Mouse (Mus musculus): ENCODE results near the gene Ovol3.
"Not testable (repeated sequence)": the region's sequence is repeated elsewhere in the genome, so short reads cannot be mapped to it uniquely, and the experiment has no call there.

Gene Ovol3

DNA sequence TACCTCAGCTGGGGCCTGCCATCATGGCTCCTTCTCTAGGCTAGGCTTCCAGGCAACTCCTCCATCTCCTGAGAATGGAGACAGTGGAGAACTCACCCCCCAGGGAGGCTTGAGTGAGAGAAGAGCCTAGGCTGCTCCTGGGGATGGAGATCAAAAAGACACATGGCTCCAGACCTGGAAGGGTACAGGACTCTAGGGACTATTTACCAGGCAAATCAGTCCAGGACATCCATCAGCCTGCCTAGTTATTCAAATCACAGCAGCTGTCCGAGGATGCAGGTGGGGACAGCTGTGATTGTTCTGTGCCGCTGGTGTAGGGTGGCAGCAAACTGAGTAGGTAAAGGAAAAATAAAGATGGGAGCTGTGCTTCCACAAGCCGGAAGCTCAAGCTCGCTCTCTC is at the start of gene Ovol3:
TSS of gene Ovol3 (minus strand) at position 101 of the 400 bp plus-strand sequence.
- in situ Hi-C loops (cut with MboI; ENCODE audit: low pct_unique_long_range_greater_than_20kb in 1 of 2, low sequenced_read_pairs in 2 of 2, unreplicated experiment in 1 of 2), result no loop called here

DNA sequence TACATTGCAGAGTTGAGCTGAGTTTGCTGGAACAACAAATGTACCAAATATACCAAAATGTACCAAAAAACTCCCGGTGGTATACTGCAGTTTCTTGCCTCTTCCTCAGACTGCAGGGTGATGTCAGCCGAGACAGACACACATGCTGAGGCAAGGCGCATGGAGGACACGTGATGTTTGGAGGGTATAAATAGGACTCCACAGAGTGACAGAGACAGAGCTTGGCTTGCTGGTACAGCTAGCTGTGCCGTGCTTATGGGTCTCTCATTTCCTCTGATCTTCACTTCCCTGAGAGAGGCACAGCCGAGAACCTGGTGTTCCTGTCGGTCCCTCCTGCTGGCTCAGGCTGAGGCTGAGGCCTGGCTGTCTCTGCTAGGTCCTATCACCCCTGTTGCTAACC is 47.2 kb upstream of the Ovol3 start:
- in situ Hi-C loops (cut with MboI; ENCODE audit: low pct_unique_long_range_greater_than_20kb in 1 of 2, low sequenced_read_pairs in 2 of 2, unreplicated experiment in 1 of 2), result no loop called here

DNA sequence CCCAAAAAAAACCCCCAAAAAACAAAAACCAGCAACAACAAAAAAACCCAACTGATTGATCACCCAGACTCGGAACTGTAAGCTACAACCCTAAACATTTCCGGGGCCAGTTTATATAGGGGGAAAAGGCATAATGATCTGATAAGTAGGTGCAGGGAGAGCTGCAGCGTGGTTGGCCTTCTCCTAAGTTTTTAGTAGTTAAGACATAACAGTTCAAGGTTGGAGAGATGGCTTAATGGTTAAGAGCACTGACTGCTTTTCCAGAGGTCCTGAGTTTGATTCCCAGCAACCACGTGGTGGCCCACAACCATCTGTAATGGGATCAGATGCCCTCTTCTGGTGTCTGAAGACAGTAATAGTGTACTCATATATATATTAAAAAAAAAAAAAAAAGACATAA is 46.0 kb upstream of the Ovol3 start:
- in situ Hi-C loops (cut with MboI; ENCODE audit: low pct_unique_long_range_greater_than_20kb in 1 of 2, low sequenced_read_pairs in 2 of 2, unreplicated experiment in 1 of 2), result no loop called here

DNA sequence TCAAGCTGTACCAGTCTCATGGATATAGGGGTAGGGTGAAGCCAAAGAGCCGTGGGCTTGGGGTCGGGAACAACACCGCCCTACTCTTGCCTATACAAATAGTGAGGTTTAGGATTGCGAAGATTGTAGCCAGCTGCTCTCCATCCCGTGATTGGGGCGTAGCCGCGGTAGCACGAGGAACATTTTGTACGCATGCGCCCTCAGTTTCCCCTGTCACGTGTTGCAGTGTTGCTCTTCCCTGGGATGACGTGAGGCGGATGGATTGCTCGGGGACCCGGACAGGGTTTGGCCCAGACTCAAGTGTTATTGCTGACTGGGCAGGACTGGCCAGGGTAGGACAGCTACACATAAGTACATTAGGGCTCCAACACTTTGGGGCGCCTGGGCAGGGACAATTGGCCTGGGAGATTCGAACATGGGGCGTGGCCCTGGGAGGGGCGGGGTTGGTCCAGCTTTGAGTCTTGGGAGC is 45.2 kb upstream of the Ovol3 start:
- in situ Hi-C loops (cut with MboI; ENCODE audit: low pct_unique_long_range_greater_than_20kb in 1 of 2, low sequenced_read_pairs in 2 of 2, unreplicated experiment in 1 of 2), result no loop called here

DNA sequence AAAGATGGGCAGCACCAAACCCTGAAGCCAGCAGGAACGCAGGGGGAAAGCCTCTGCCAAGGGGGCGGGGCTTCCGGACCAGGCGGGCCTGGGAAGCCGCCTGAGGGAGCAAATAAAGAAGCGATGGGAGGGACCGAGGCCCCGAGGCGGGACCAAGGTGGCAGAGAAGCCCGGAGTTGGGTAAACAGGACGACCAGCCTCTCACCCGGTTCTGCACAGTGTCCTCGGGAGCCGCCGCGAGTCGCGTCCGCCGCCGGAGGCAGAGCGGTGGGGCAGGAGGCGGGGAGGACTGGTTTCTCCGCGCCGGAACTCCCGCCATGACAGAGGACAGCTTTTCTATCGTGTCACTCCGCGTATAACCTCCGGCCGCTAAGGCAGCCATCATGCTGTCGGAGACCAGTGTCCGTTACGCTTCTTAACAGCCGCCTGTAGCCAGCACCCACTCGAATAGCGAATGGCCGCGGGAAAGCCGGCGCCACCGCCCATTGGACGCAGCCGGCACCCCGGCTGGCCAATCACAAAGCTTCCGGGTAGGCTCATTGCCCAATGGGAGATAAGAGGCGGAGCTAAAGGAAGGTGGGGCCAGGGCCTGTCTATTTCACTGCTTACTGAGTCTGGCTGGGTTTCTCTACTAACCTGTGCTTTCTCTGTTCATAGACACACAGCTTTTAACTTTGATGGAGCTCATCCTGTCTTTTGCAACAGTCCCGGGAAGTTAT is 44.6 kb upstream of the Ovol3 start, which contains the start of the genes Thap8 and Wdr62:
TSS of gene Thap8 (plus strand) at position 144 of the 719 bp plus-strand sequence.
TSS of gene Wdr62 (minus strand) at position 469 of the 719 bp plus-strand sequence.
- in situ Hi-C loops (cut with MboI; ENCODE audit: low pct_unique_long_range_greater_than_20kb in 1 of 2, low sequenced_read_pairs in 2 of 2, unreplicated experiment in 1 of 2), result no loop called here

DNA sequence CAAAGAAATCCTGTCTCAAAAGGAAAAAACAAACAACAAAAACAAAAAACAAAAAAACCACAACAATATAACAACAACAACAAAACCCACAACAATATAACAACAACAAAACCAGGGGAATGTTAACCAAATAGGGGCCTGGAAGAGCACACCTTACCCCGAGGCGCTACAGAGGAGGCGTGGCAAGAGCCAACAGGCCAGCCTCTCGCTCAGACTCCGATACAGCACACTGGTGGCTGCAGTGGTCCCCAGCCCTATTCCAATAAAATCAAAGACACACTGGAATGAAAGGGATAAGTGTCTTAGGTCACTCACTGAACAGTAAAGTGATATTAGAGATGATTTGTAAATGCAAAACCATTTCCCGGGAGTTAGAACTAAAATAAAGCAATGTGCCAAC is 44.0 kb upstream of the Ovol3 start:
- in situ Hi-C loops (cut with MboI; ENCODE audit: low pct_unique_long_range_greater_than_20kb in 1 of 2, low sequenced_read_pairs in 2 of 2, unreplicated experiment in 1 of 2), result no loop called here

DNA sequence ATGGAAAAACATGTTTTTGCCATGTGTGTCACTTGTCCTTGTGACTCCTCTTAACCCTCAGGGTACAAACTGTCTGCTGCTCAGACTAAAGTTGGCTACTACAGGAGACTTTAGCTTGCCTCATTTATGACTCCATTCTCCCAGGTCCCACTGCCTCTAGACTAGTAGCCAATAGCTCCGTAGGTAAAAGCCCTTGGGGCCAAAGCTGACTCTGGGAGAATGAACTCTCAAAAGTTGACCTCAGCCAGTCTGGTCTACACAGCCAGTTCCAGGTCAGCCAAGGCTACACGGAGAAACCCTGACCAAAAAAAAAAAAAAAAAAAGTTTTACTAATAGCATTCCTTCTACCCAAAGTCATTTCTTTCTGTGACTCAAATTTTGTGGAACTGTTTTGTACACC is 43.4 kb upstream of the Ovol3 start:
- in situ Hi-C loops (cut with MboI; ENCODE audit: low pct_unique_long_range_greater_than_20kb in 1 of 2, low sequenced_read_pairs in 2 of 2, unreplicated experiment in 1 of 2), result no loop called here

DNA sequence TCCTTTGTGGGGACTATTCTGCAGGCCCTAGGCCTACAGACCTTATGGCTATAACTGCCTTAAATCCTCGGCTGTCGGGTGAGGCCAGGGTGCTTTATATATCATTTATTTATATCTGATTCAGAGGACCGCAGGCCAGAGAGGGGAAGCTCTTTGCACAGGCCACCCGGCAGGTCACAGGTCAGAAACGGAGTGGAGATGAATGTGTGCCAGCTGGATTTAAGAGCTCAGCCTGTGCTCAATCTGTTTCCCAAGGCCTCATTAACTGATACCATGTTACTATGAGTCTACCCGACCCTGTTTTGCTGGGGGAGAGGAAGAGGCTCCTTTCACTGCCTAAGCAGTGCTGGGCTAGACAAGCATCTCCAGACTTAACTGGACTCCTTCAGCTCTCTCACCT is 38.9 kb upstream of the Ovol3 start:
- in situ Hi-C loops (cut with MboI; ENCODE audit: low pct_unique_long_range_greater_than_20kb in 1 of 2, low sequenced_read_pairs in 2 of 2, unreplicated experiment in 1 of 2), result no loop called here

DNA sequence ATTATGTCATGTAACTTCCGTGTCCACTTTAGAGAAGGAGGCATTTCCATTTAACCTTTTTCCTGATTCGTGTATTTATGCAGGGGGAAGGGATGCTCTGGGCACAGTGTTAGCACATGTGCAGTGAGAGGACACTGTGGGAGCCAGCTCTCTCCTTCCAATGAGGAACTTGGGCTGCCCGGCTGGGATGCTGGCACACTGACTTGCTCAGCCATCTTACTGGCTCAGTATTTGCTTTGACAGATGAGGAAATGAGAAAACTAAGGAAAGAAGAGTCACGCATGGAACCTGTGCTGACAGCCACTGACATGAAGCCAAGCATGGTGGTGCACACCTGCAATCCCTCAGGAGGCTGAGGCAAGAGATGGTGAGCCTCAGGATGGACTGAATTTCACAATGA is 34.1 kb upstream of the Ovol3 start:
- in situ Hi-C loops (cut with MboI; ENCODE audit: low pct_unique_long_range_greater_than_20kb in 1 of 2, low sequenced_read_pairs in 2 of 2, unreplicated experiment in 1 of 2), result no loop called here

DNA sequence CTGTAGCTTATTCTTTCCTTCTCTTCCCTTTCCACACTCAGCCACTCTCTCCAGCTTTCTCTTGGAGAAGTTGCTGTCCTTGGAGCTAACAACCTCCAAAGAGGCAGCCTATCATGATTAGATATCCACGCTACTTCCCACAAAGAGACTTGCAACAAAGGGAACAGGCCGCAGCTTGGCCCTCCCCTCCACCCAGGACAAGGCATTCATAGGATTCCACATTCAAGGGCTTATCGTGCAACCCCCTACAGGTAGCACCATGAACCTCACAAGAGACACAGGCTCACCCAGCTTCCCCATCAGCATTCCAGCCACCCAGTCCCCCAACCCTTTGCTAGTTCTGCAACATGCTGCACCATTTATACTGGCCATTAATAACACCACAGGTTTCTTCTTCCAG is 31.3 kb upstream of the Ovol3 start:
- in situ Hi-C loops (cut with MboI; ENCODE audit: low pct_unique_long_range_greater_than_20kb in 1 of 2, low sequenced_read_pairs in 2 of 2, unreplicated experiment in 1 of 2), result no loop called here

DNA sequence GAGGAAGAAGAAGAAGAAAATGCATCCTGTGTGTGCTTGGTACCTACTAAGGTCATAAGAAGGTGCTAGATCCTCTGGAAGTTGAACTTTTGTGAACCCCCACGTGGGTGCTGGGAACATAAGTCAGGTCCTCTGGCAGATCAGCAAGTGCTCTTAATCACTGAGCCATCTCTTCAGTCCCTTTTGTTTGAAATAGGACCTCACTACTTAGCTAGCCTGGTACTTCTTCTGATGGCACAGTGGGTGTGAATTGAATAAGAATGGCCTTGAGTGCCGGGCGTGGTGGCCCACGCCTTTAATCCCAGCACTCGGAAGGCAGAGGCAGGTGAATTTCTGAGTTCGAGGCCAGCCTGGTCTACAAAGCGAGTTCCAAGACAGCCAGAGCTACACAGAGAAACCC is 30.4 kb upstream of the Ovol3 start:
- in situ Hi-C loops (cut with MboI; ENCODE audit: low pct_unique_long_range_greater_than_20kb in 1 of 2, low sequenced_read_pairs in 2 of 2, unreplicated experiment in 1 of 2), result no loop called here

DNA sequence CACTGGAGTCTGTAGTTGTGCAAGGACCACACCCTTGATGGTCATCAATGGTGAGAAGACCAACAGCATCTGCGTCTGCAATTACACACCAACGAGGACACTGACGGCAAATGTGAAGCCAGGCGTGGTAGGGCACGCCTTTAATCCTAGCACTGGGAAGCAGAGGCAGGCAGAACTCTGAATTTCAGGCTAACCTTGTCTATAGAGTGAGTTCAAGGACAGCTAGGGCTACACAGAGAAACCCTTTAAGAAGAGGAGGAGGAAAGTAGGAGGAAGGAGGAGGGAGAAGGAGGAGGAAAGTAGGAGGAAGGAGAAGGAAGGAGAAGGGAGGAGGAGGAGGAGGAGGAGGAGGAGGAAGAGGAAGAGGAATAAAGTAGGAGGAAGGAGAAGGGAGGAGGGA is 30.0 kb upstream of the Ovol3 start:
- in situ Hi-C loops (cut with MboI; ENCODE audit: low pct_unique_long_range_greater_than_20kb in 1 of 2, low sequenced_read_pairs in 2 of 2, unreplicated experiment in 1 of 2), result no loop called here

DNA sequence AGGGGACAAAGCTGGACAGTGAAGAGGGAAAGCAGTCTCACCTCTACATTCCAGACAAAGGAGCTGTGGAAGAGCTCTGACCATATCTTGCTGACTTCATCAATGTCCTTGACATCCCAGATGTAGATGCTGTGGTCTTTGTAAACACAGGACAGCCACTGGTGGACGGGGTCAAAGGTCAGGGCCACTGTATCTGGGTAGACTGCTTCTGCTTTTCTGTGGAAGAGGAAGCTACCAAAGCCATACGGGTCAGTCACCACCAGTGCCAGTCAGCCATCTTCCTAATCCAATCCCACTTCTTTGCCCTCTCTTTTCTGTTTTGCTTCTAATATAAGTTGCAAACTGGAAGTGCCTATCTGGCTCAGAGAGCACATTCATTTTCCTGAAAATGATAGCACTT is 29.5 kb upstream of the Ovol3 start:
- in situ Hi-C loops (cut with MboI; ENCODE audit: low pct_unique_long_range_greater_than_20kb in 1 of 2, low sequenced_read_pairs in 2 of 2, unreplicated experiment in 1 of 2), result no loop called here

DNA sequence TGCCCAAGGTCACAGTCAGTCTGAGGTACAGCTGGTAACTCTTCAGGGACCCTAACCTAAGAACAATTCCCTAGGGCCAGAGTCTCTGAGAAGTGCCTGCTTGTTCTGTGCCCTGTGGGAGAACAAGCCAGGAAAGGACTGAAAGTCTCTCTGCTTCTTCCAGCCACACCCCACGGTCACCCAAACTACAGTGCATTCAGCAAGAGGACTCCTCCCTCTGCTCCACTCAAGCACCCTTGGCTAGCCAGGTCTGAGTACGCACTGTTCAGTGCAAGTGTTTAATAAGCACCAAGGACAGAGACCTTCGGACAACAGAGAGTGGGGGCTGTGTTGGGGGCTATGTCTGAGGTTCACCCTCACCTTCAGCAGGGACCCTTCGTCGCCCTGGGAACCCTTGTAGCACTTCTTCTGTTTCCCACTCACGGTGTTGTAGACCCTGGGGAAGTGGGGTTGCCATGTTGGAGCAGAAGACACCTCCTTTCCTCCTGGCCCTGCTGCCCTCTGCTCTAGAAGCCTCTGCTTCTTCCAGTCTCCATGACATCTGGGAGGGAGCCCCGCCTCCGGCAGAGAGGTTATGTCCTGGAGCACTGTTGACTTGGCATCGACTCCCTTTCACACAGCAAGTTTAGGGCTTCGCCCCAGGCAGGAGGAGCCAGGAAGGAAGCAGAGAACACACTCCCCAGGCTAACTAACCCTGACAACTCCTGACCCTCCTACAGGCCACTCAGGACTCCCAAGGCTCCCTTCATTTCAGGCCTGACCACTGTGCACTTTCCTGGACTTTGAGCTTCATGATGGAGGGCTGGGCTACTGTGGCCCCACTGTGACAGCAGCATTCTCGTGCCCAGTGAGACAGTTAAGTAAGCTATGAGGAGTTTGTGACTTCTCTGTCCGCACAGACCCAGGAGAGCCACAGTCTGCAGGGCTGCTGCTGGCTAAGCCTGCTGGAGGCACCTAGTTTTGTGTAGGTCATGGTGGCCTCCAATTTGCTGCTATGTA is 16.7 kb upstream of the Ovol3 start:
- in situ Hi-C loops (cut with MboI; ENCODE audit: low pct_unique_long_range_greater_than_20kb in 1 of 2, low sequenced_read_pairs in 2 of 2, unreplicated experiment in 1 of 2), result no loop called here

DNA sequence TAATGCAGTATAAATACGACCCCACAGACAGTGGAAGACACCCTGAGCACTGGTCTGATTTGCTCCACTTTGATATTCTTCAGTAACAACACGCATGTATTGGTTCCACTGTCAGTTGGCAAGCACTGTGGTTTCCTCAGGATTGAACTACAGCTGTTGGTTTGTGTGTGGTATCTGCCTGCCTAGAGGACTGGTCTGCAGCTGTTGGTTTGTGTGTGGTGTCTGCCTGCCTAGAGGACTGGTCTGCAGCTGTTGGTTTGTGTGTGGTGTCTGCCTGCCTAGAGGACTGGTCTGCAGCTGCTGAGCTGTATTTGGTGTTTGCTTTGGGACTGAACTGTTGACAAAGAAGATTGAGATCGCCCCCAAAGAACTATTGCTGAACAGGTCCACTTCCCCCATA is 1.8 kb upstream of the Ovol3 start:
- in situ Hi-C loops (cut with MboI; ENCODE audit: low pct_unique_long_range_greater_than_20kb in 1 of 2, low sequenced_read_pairs in 2 of 2, unreplicated experiment in 1 of 2), result not testable (repeated sequence)

DNA sequence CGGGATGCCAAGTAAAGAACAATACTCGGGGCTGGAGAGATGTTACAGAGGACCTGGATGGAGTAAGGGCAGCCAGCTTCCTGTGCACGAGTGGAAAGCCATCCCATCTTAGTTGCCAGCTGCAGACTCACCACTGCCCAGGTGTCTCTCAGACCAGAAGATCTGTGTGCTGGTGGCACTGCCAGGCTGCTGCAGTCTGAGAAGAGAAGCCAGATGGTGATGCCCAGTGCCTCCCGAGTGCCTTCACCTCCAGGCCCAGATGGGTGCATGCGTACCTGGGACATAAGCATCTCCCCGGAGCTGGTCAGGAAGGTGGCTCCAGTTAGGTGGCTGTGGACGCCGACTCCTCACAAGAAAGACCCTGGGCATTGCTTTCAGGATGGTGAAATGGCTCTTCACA is 434 bp downstream of the Ovol3 start:
- in situ Hi-C loops (cut with MboI; ENCODE audit: low pct_unique_long_range_greater_than_20kb in 1 of 2, low sequenced_read_pairs in 2 of 2, unreplicated experiment in 1 of 2), result no loop called here

DNA sequence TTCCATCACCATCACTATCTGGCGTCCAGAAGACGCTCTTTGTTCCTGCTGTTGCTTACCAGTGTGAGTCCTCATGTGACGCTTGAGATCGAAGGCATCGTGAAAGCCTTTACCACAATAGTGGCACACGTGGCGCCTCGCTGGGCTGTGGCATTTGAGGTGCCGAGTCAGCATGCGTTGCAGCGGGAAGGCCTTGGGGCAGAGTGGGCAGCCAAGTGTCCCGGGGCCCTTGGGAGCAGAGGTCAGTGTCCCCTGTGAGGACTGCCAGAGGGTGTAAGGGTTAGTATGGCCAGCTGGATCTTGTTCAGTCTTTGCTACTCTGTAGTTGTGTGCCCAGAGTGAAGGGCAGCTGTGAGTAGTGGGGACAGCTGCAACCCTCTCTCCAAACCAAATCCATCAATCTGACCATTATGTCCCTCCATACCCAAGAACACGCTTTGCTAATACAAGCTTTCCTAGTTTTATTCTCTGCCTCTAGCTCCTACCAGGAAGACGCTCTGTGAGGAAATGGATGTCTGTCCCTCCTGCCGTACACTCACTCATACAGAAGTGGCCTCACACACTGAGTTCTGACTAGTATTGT is 1.2 kb downstream of the Ovol3 start:
- in situ Hi-C loops (cut with MboI; ENCODE audit: low pct_unique_long_range_greater_than_20kb in 1 of 2, low sequenced_read_pairs in 2 of 2, unreplicated experiment in 1 of 2), result no loop called here

DNA sequence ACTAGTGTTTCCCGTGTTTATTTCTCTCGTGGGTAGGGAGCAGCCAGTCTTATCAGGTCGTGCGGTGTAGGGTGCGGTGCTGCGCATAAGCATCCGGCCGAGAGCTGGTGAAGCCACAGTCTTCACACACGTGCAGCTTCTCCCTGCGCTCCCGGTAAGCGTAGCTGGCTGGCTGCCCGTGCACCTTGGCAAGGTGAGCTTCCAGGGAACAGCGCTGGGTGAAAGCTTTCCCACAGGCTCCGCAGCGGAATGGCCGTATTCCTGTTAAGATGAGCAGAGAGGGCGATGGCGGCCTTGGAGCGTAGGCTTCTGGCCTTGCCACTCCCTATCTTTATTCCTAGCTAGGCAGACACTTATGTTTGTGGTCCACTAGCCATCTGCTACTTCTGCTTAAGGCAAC is 2.1 kb downstream of the Ovol3 start:
- in situ Hi-C loops (cut with MboI; ENCODE audit: low pct_unique_long_range_greater_than_20kb in 1 of 2, low sequenced_read_pairs in 2 of 2, unreplicated experiment in 1 of 2), result no loop called here

DNA sequence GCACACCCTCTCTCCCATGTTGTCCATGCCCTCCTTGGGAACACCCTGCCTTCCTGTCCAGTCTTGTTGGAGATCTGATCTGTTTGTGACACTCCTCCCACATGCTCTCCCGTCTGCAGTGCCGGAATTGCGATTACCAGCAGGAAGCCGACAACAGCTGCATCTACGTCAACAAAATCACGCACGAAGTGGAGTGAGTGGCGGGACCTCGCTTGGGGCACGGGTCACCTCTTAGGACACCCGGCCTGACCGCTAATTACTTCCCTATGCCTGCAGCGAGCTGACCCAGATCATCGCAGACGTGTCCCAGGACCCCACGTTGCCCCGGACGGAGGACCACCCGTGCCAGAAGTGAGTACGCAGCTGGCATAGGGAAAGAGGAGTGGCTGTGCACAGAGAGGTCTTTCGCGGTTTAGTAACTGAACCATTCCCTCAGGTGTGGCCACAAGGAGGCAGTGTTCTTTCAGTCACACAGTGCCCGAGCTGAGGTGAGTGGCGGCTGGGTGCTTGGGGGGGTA is 2.8 kb downstream of the Ovol3 start:
- in situ Hi-C loops (cut with MboI; ENCODE audit: low pct_unique_long_range_greater_than_20kb in 1 of 2, low sequenced_read_pairs in 2 of 2, unreplicated experiment in 1 of 2), result no loop called here
